Mouse (Mus musculus) CD4-positive, CD25-positive, alpha-beta regulatory T cell, adult 2 months (primary cell): ENCODE results near the gene Aldh3a2.
"Not testable (repeated sequence)": the region's sequence is repeated elsewhere in the genome, so short reads cannot be mapped to it uniquely, and the experiment has no call there.

Source experiments
- DNase-seq: peaks from one replicate; pipeline ENCODE4 v3.0.0-alpha.2; 2012; ENCODE audit warnings: low read depth, low spot score

Gene Aldh3a2

DNA sequence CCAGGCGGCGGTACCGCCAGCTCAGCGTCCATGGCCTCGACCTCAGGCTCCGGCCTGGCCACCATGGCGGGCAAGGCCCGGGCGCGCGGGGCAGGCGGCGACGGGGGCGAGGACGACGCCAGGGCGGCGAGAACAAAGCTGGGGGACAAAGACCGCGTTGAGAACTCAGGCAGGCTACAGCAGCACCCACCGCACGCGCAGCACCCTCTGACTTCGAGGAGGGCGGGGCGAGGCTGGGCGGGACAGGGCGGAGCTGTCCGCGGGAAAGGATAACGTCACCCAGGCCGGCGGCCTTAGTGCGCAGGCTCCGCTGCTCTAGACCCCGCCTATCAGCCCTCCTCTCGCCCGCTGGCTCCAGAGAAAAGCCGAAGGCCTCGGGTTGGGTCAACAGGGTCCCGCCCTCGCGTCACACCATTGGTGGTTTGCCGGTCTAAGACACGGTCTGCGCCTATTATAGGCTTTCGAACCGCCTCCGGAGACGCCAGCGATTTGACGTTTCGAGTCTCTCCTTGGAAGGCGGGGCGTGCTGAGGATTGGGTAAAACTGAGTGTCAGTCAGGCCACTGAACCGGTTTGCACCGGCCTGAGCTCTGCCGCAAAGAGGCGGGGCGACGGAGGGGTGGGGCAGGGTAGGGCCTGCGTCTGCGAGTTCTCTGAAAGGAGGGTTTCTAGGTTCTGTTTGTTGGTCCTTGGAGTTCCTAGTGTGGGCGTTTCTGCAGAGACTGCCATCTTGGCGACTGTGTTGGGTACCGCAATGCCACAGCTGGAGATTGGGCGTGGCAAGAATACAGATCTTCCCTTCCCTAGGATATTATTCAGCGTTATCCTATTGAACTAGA lies 92.2 kb downstream of the Aldh3a2 start, which contains the start of gene Usp22:
TSS of gene Usp22 (minus strand) at position 235 of the 838 bp plus-strand sequence.
- DNase-seq, result peak; percentile 100

DNA sequence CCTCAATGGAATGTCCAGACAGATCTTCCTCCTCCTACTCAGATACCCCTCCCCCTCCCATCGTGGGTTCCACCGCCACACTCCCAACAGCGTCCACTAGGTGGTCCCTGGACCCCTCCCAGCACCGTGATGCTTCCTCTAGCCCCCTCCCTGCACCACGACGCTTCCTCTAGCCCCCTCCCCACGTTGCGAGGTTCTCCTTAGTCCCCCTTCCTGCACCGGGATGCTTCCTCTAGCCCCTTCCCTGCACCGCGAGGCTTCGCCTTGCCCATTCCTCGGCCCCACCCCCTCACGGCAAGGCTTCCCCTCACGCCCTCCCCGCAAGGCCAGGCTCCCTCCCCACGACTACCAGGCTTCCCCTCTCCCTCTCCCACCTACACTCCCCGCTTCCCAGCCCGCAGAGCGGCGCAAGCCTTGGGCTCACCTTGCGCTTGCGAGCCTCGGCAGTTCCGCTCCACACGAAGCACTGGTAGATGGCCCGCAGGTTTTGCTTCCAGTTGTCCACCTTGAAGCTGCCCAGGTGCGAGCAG lies 92.9 kb downstream of the Aldh3a2 start:
- DNase-seq, result peak; percentile 70

GRCm38 (mm10) chr11:61173477-61173876 lies 93.8 kb downstream of the Aldh3a2 start:
- not testable (repeated sequence) for DNase-seq
